9 mouse cellular contexts compared by ENCODE assay signal in the genomic region with DNA sequence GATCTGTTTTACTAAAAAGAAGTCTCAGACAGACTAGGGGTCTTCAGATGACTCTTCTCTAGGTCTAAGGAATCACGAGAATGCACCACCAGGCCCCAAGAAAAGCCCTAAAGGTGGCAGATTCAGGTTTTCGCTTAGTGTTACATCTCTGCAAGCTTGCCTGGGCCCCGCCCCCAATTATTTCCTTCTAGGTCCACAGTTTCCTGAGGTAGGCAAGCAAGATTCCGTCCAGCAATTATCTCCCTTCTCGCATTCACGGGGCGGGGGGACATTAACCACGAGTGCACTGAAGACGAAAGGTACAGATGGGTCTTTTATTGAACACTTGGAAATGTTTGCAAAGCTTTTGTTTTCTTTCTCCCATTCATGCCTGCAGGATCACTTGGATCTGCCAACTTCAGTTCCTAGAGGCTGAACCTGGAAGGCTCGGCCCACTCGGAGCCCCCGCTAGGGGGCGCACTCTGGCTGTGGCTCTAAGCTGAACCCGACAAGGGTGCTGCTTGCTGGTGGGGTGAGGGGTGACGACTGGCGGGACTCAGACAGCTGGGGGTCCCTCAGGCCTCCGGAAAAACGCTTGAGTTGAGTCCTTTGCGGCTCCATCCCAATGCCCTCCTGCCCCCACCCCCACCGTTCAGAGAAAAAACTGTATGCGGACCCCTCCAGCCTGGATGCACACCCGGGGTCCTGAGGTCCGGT. TPM values are rescaled to one million over a fixed set of nuclear protein-coding genes. Genes with fewer than 3 reads are reported as not detected.
A peak's percentile ranks its signal among the peaks of the same experiment; 100 is the strongest.
DNase-seq lines count a peak whose midpoint lies in the region; ATAC-seq and TF ChIP-seq lines count a peak whose summit lies in the region.
"Had no signal": no experiment of that assay in that cellular context is flagged by ENCODE, and none has a peak within 500 bp of the region (broad histone marks: within the 10 kb centered on the region; RNA-seq: fewer than 3 reads in every experiment).

No protein-coding gene starts in this region.

- peak; percentile 56 for ATAC-seq in lung, postnatal 0 days

- peak; percentile 72 for DNase-seq in right cerebral cortex, postnatal 14 days
- no peak for DNase-seq in right cerebral cortex, adult 18-20 months
- peak; percentile 79 for DNase-seq in adrenal gland, postnatal 14 days
- peak; percentile 59 for DNase-seq in forelimb bud, embryonic 11.5 days (ENCODE audit: low read depth, low spot score)
- DNase-seq in kidney, postnatal 14 days, result peak; percentile 40
- peak; percentile 45 for DNase-seq in lung, postnatal 0 days (ENCODE audit: low spot score)
- peak; percentile 74 for DNase-seq in retina, postnatal 1 day
- DNase-seq in urinary bladder, postnatal 36 days (ENCODE audit: low spot score in 2 of 2), result no peak

- TF ChIP-seq EP300 in lung, postnatal 0 days (IDR thresholded peaks at IDR 0.05), result no peak

- no peak overlapping the region for H3K4me3 ChIP-seq in lung, postnatal 0 days (ENCODE audit: low read depth, low read length)

- H3K4me2 ChIP-seq in lung, postnatal 0 days (replicated peaks; ENCODE audit: low read depth, low read length), result 0 out of 2 replicates have a peak overlapping the region, but pooled peaks have one; percentile 19

- H3K36me3 ChIP-seq in lung, postnatal 0 days (ENCODE audit: insufficient read depth, low read length), result no peaks in the 10 kb centered on the region

- no peaks in the 10 kb centered on the region for H3K9me3 ChIP-seq in lung, postnatal 0 days (ENCODE audit: low read length)

- no peaks in the 10 kb centered on the region for H3K4me1 ChIP-seq in lung, postnatal 0 days (ENCODE audit: insufficient read depth, low read depth, low read length)

- peaks cover 26% of the 10 kb centered on the region; the same call in 1 of the 2 replicates for H3K27me3 ChIP-seq in lung, postnatal 0 days (replicated peaks; ENCODE audit: insufficient read depth, low read length)

- H3K27ac ChIP-seq in lung, postnatal 0 days (ENCODE audit: low read length), result no peak overlapping the region

- WGBS in lung, postnatal 0 days, result 20% methylated on average over 23 of the region's 23 CpGs

- H3K9ac ChIP-seq in lung, postnatal 0 days (replicated peaks; ENCODE audit: low read depth), result no peak overlapping the region

- peak; percentile 68 for TF ChIP-seq CTCF in lung, postnatal 0 days (IDR thresholded peaks at IDR 0.05)

RNA-seq across cellular contexts. Expression of a gene that starts 5.1 kb away (rescaled TPM):
- 0.22 TPM in 1 of 2 replicates, not detected in the other for total RNA-seq in adrenal gland, postnatal 14 days (2021)
- not detected in 2 replicates for polyA plus RNA-seq in lung, postnatal 0 days (2015; fragmentation: Nextera tagmentation; extraction: Ambion mirVana)
- total RNA-seq: heart, postnatal 10 days had no signal

Comparison
In these comparisons a context has a peak if more than half of its experiments do, and no peak if none do; other contexts are left out.
1. DNase-seq: peak in right cerebral cortex, postnatal 14 days (single experiment), adrenal gland, postnatal 14 days (single experiment), forelimb bud, embryonic 11.5 days (single experiment), kidney, postnatal 14 days (single experiment), lung, postnatal 0 days (single experiment) and retina, postnatal 1 day (single experiment); none in right cerebral cortex, adult 18-20 months (single experiment) and urinary bladder, postnatal 36 days (0 of 2).